Mouse (Mus musculus): Measurements from ENCODE around the gene Sell. TPM values are rescaled to one million over a fixed set of nuclear protein-coding genes. Genes with fewer than 3 reads are reported as not detected.

Sell gene
- polyA plus RNA-seq, 1 experiment, result not detected

- no peaks in the 10 kb centered on the region for H3K36me3 ChIP-seq (ENCODE audit: control insufficient read depth, insufficient read depth)
- H3ac ChIP-seq (ENCODE audit: control insufficient read depth, insufficient read length), result no peak overlapping the region
- TF ChIP-seq CEBPB (IDR thresholded peaks at IDR 0.05; ENCODE audit: insufficient read depth, poor library complexity, severe bottlenecking) (no peak), POLR2A (IDR thresholded peaks at IDR 0.05; ENCODE audit: insufficient read length, low read depth) (no peak), E2F4 (IDR thresholded peaks at IDR 0.05; ENCODE audit: insufficient read depth) (no peak), TCF12 (IDR thresholded peaks at IDR 0.05; ENCODE audit: insufficient read depth, poor library complexity, severe bottlenecking) (no peak), MYOD1 (IDR thresholded peaks at IDR 0.05; ENCODE audit: control insufficient read depth in 1 of 3, insufficient read length in 2 of 3, low read depth in 2 of 3) (no peak), REST (IDR thresholded peaks at IDR 0.05; ENCODE audit: insufficient read depth, insufficient read length) (no peak), MAX (IDR thresholded peaks at IDR 0.05; ENCODE audit: low read depth) (no peak), SRF (IDR thresholded peaks at IDR 0.05; ENCODE audit: control insufficient read depth, insufficient read length, low read depth) (no peak), USF1 (IDR thresholded peaks at IDR 0.05; ENCODE audit: low read depth) (no peak), MYOG (IDR thresholded peaks at IDR 0.05; ENCODE audit: control insufficient read depth in 1 of 3, insufficient read depth in 1 of 3, insufficient read length in 2 of 3, low read depth in 2 of 3) (no peak), TCF3 (IDR thresholded peaks at IDR 0.05; ENCODE audit: insufficient read length, low read depth) (no peak), POLR2AphosphoS2 (IDR thresholded peaks at IDR 0.05; ENCODE audit: insufficient read length, low read depth) (no peak)
- no peaks in the 10 kb centered on the region for H3K27me3 ChIP-seq (ENCODE audit: control insufficient read depth, insufficient read depth, insufficient read length)
- H3K4me2 ChIP-seq (ENCODE audit: low read depth), result no peak overlapping the region
- H3K79me2 ChIP-seq (ENCODE audit: control insufficient read depth, insufficient read depth), result no peaks in the 10 kb centered on the region
- no peak overlapping the region for H3K4me3 ChIP-seq
Measured at GRCm38 (mm10) chr1:164132609-164133008, 70.8 kb downstream of the Sell start.

Other genes with a start within 250 kb of the Sell start
- 3.9 TPM for gene Scyl3, start 132.9 kb upstream of the Sell start, polyA plus RNA-seq (2012; fragmentation: generic; extraction: Trizol)
- 2.8 TPM for gene BC055324, start 67.2 kb upstream of the Sell start, polyA plus RNA-seq (2012; fragmentation: generic; extraction: Trizol)
- 1.8 TPM for gene Mettl18, start 67.1 kb upstream of the Sell start, polyA plus RNA-seq (2012; fragmentation: generic; extraction: Trizol)
- not detected for gene Sele, start 13.7 kb upstream of the Sell start, polyA plus RNA-seq (2012; fragmentation: generic; extraction: Trizol)
- 0.14 TPM for gene Selp, start 53.3 kb downstream of the Sell start, polyA plus RNA-seq (2012; fragmentation: generic; extraction: Trizol)
- gene F5, start 89.9 kb downstream of the Sell start, polyA plus RNA-seq (2012; fragmentation: generic; extraction: Trizol), result 0.02 TPM
- 6.2 TPM for gene Slc19a2, start 187.1 kb downstream of the Sell start, polyA plus RNA-seq (2012; fragmentation: generic; extraction: Trizol)
- 4.1 TPM for gene Ccdc181, start 213.6 kb downstream of the Sell start, polyA plus RNA-seq (2012; fragmentation: generic; extraction: Trizol)
- 10.7 TPM for gene Nme7, start 242.1 kb downstream of the Sell start, polyA plus RNA-seq (2012; fragmentation: generic; extraction: Trizol)
- gene Blzf1, start 245.5 kb downstream of the Sell start, polyA plus RNA-seq (2012; fragmentation: generic; extraction: Trizol), result 11.4 TPM

All from myocyte (in vitro differentiated cells).